Mouse (Mus musculus) CD4-positive, CD25-positive, alpha-beta regulatory T cell (primary cell): ENCODE measurements around the gene Ankrd50. TPM values are rescaled to one million over a fixed set of nuclear protein-coding genes. Genes with fewer than 3 reads are reported as not detected.

Experiments
- polyA plus RNA-seq: library from polyadenylated mRNA; unstranded; fragments of 100-300 nt; shearing (Covaris generic); gene quantifications from one replicate; pipeline ENCODE4 v1.2.1, GENCODE M21; 2017

The Ankrd50 gene
- 24.6 TPM for polyA plus RNA-seq

DNA sequence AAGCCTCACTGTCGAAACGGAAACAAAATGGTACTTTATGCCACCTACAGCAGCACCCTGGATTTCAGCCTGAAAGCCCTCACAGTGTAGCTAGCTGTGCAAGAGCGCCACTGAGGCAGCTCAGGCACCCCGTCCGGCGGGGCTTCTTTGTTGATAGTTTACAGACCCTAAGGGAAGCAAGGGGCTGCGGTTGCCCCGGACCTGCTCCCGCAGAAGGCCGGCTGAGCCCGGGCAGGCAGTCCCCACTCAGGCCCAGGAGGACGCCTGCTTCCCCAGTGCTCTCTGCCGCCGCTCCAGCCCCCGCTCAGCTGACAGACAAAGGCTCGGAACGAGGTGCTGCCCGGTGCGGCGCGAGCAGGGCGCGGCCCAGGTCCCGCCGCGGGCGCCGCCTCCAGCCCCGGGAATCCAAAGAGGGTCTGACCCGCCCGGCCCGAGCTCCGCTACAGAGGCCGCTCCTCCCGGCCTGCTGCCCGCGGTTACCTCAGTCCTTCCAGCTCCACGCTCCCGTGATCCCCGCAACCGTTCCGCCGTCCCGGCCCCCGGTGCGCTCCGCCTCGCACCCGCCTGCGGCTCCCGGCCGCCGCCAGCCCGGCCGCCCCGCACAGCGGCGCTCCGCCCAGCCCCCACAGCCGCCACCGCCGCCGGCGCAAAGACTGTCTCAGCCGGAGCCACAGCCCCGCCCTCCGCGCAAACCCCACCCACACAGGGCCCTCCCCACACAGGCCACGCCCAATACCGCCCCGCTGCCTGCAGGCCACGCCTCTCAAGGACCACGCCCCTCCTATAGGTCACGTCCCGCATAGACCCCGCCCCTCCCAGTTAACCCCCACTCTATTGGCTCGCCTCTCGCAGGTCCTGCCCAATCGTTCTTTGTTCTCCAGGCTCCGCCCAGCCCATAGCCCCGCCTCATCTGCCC, at the start of gene Ankrd50:
Ankrd50 (minus strand) TSS at position 654 of the 916 bp plus-strand sequence.

